Mouse (Mus musculus): ENCODE results near the gene Zmynd15. TPM values are rescaled to one million over a fixed set of nuclear protein-coding genes. Genes with fewer than 3 reads are reported as not detected.
"Not testable (repeated sequence)": the region's sequence is repeated elsewhere in the genome, so short reads cannot be mapped to it uniquely, and the experiment has no call there.

The Zmynd15 gene
- 0.63 and 0.66 TPM in 2 replicates for polyA plus RNA-seq (2015; fragmentation: Nextera tagmentation; extraction: Ambion mirVana)

DNA sequence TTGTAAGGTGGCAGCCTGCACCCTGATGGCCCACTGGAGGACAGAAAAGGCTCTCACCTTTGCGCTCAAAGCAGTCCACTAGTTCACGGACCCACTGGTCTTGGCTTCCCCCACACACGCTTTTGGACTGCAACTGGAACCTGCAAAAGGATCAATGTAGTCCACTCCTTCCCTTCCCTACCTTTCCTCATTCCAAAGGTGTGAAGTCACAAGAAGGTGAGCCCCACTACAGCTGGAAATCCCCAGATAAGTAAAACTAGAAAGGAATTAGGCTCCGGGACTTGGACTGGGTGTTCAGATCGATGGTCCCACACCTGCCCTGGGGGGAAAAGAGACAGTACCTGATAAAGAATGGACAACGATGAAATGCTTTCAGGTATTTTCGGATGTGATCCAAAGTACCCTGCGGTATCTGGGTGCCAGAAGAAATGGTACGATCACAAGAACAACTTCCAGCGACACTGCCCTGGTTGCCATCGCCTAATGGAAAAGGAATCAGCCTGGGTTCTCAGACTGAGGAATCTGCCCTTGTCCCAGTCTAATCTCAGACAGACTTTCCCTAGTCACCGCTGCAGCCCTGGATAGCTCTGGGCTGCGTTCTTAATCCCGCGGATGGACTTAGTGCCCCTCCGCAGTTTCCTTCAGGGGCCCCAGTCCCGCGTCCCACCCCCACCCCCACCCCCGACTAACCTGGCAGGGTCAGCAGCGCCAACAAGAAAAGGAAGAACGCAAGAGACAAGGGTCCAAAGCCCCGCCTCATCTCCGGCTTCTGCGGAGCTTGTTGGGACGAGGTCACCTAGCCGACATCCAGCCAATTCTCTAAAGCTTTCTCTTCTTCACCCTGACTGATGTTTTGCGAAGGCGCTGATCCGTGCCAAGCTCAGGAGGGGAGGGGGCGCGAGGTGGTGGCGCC is at the start of gene Zmynd15:
Gene Zmynd15 (plus strand): TSS at position 746 of the 913 bp plus-strand sequence.
- H3K4me3 ChIP-seq (replicated peaks): peak within 1 kb of the TSS; percentile 53
- 17% methylated on average over 32 of the region's 32 CpGs for WGBS
- H3K9me3 ChIP-seq (replicated peaks): no peaks in the 10 kb centered on the region
- peak within 1 kb of the TSS; percentile 90 for H3K4me2 ChIP-seq
- H3K27me3 ChIP-seq: peaks cover 39% of the 10 kb centered on the region
- H3K9ac ChIP-seq: peak within 1 kb of the TSS; percentile 44
- no peaks in the 10 kb centered on the region for H3K36me3 ChIP-seq
- no peak within 1 kb of the TSS for H3K27ac ChIP-seq
- ATAC-seq (replicated peaks; ENCODE audit: low FRiP score): 0 out of 2 replicates have a peak, but pooled peaks have one; percentile 24
- H3K4me1 ChIP-seq: peaks cover 17% of the 10 kb centered on the region

DNA sequence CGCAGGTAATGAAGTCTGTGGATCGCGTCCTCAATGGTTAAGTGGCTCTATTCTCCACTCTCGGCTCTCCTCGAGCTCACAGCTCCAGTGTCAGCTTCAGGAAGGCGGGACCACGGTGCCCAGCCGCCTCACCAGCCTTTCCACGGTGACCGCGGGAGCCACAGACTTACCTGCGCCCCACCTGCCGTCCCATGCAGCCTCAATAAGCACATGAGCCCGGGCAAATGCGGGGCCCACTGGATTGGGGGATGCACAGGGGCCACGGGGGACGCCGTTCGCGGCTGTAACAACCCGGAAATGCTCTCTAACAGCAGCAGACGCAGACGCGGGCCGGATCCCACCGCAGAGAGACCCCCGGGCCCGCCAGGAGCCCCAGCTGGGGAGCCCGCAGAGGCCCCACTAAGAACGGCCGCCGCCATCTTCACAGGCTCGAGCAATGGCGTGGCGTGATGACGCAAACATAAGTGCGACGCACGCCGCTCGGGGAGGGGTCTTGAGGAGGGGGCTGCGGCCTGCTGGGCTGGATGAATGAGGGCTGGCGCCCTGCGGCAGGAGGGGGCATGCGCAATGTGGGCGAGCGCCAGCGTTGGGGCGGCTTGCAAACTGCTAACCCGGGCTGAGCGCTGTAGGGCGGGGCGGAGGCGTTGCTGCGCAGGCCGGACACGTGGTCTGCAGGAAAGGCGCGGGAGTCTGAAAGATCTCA is 49.5 kb upstream of the Zmynd15 start, which contains the start of gene Pelp1:
Gene Pelp1 (minus strand): TSS at position 438 of the 703 bp plus-strand sequence.
- Histone ChIP-seq H3K4me1 (peaks cover 23% of the 10 kb centered on the region), H3K27me3 (no peaks in the 10 kb centered on the region), H3K4me3 (replicated peaks) (peak within 1 kb of the TSS; percentile 89), H3K27ac (peak within 1 kb of the TSS; percentile 88), H3K36me3 (peaks cover 18% of the 10 kb centered on the region), H3K9ac (peak within 1 kb of the TSS; percentile 99), H3K4me2 (peak within 1 kb of the TSS; percentile 82), H3K9me3 (replicated peaks) (no peaks in the 10 kb centered on the region)
- peak; percentile 98 for ATAC-seq (replicated peaks; ENCODE audit: low FRiP score)
- WGBS: under 1% methylated on average over 59 of the region's 59 CpGs

- peak overlapping the region; percentile 89 for H3K4me3 ChIP-seq (replicated peaks)
- H3K27me3 ChIP-seq: no peaks in the 10 kb centered on the region
- peak overlapping the region; percentile 99 for H3K9ac ChIP-seq
- ATAC-seq (replicated peaks; ENCODE audit: low FRiP score): no peak; the same call in 1 of the 2 replicates
- H3K27ac ChIP-seq: peak overlapping the region; percentile 88
- H3K36me3 ChIP-seq: peaks cover 13% of the 10 kb centered on the region
- H3K9me3 ChIP-seq (replicated peaks): no peaks in the 10 kb centered on the region
- peak overlapping the region; percentile 82 for H3K4me2 ChIP-seq
- WGBS: 62% methylated on average over 6 of the region's 6 CpGs
- H3K4me1 ChIP-seq: peaks cover 23% of the 10 kb centered on the region
These were observed 49.0 kb upstream of the Zmynd15 start for GRCm38 (mm10) chr11:70410297-70410643.

GRCm38 (mm10) chr11:70412591-70412990 is 46.6 kb upstream of the Zmynd15 start:
- Histone ChIP-seq H3K4me2 (no peak overlapping the region), H3K9me3 (replicated peaks) (no peaks in the 10 kb centered on the region), H3K4me1 (peaks cover 23% of the 10 kb centered on the region), H3K4me3 (replicated peaks) (no peak overlapping the region), H3K9ac (no peak overlapping the region), H3K27me3 (no peaks in the 10 kb centered on the region), H3K36me3 (no peaks in the 10 kb centered on the region), H3K27ac (no peak overlapping the region)
- ATAC-seq (replicated peaks; ENCODE audit: low FRiP score): no peak
- 78% methylated on average over 5 of the region's 5 CpGs for WGBS

- H3K9me3 ChIP-seq (replicated peaks): no peaks in the 10 kb centered on the region
- no peak overlapping the region for H3K9ac ChIP-seq
- H3K4me2 ChIP-seq: no peak overlapping the region
- no peak overlapping the region for H3K27ac ChIP-seq
- H3K27me3 ChIP-seq: no peaks in the 10 kb centered on the region
- no peak for ATAC-seq (replicated peaks; ENCODE audit: low FRiP score)
- H3K36me3 ChIP-seq: no peaks in the 10 kb centered on the region
- peaks cover 10% of the 10 kb centered on the region for H3K4me1 ChIP-seq
- H3K4me3 ChIP-seq (replicated peaks): no peak overlapping the region
- 8% methylated on average over 3 of the region's 3 CpGs for WGBS
These were observed 45.3 kb upstream of the Zmynd15 start for GRCm38 (mm10) chr11:70413961-70414360.

GRCm38 (mm10) chr11:70418199-70418598 is 41.0 kb upstream of the Zmynd15 start:
- no peak for ATAC-seq (replicated peaks; ENCODE audit: low FRiP score)
- WGBS: 67% methylated on average over 4 of the region's 4 CpGs
- Histone ChIP-seq H3K36me3 (no peaks in the 10 kb centered on the region), H3K4me1 (no peaks in the 10 kb centered on the region), H3K4me2 (no peak overlapping the region), H3K9me3 (replicated peaks) (no peaks in the 10 kb centered on the region), H3K27me3 (no peaks in the 10 kb centered on the region), H3K9ac (no peak overlapping the region), H3K27ac (no peak overlapping the region), H3K4me3 (replicated peaks) (no peak overlapping the region)

DNA sequence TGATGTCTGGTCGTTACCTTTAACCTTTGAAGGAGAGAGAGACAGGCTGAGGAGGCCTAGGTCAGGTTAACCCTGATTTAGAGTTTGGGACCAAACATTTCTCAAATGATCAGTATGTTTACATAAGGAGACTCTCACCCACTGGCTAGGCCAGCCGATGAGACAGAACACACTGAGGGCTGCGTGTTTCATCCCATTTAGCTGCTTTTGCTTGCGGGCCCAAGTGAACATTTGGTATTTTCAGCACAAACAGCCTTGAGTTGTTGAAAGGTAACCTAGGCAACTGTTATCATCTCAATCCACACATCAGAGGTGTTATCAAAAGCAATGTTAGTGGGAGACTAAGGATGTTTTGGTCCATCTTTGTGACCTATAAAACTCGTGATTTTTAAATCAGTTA is 39.7 kb upstream of the Zmynd15 start:
- WGBS: 59% methylated on average over 5 of the region's 5 CpGs

DNA sequence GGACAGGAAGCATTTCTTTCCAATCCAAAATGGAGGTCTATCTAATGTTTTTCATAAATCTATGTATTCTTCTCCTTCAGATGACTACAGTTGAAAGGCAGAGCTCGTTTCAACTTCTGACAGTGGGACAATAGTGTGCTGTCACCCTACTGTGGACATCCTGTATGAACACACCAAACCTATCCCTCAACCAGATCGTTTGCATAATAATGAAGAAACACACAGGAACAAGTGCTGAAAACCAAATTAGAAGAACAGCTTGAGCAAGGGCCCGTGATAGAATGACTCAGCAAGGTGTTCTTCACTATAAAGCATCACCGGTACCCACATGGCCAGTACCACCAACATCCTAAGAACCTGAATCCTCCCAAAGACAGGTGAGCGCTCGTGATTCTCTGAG is 32.6 kb upstream of the Zmynd15 start:
- H3K27me3 ChIP-seq; H3K4me1 ChIP-seq; H3K9ac ChIP-seq; H3K4me2 ChIP-seq; H3K36me3 ChIP-seq; H3K4me3 ChIP-seq (replicated peaks); ATAC-seq (replicated peaks; ENCODE audit: low FRiP score); H3K9me3 ChIP-seq (replicated peaks); H3K27ac ChIP-seq: not testable (repeated sequence)
- 74% methylated on average over 6 of the region's 6 CpGs for WGBS

More for the DNA sequence above, 39.7 kb upstream of the Zmynd15 start:
- Histone ChIP-seq H3K36me3 (no peaks in the 10 kb centered on the region), H3K4me3 (replicated peaks) (no peak overlapping the region), H3K4me2 (no peak overlapping the region), H3K27ac (no peak overlapping the region), H3K9ac (no peak overlapping the region), H3K27me3 (no peaks in the 10 kb centered on the region), H3K4me1 (no peaks in the 10 kb centered on the region), H3K9me3 (replicated peaks) (no peaks in the 10 kb centered on the region)
- ATAC-seq (replicated peaks; ENCODE audit: low FRiP score): no peak

DNA sequence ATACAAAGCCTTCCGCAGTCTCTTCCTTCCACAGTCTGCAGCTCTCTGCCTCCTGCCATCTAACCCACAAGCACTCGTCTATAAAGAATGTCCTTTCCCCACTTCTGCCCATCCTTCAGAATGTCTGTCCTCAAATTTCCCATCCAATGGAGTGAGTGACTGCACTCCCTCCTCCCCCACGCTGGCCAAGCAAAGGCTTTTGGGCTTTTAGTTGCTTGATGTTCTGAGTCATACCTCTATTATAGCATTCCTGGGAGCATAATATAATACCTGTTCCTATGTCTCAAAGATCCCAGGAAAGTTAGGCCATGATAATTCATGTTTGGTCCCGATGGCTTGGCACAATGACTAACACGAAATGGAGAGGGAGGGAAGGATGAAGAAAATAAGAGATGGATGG is 27.7 kb upstream of the Zmynd15 start:
- WGBS: 32% methylated on average over 5 of the region's 5 CpGs
- Histone ChIP-seq H3K4me1 (peaks cover 18% of the 10 kb centered on the region), H3K9me3 (replicated peaks) (no peaks in the 10 kb centered on the region), H3K4me3 (replicated peaks) (peak overlapping the region; percentile 60), H3K9ac (0 out of 2 replicates have a peak overlapping the region, but pooled peaks have one; percentile 10), H3K27ac (peak overlapping the region; percentile 86), H3K36me3 (peaks cover 5% of the 10 kb centered on the region), H3K27me3 (no peaks in the 10 kb centered on the region), H3K4me2 (peak overlapping the region; percentile 82)
- no peak for ATAC-seq (replicated peaks; ENCODE audit: low FRiP score)

DNA sequence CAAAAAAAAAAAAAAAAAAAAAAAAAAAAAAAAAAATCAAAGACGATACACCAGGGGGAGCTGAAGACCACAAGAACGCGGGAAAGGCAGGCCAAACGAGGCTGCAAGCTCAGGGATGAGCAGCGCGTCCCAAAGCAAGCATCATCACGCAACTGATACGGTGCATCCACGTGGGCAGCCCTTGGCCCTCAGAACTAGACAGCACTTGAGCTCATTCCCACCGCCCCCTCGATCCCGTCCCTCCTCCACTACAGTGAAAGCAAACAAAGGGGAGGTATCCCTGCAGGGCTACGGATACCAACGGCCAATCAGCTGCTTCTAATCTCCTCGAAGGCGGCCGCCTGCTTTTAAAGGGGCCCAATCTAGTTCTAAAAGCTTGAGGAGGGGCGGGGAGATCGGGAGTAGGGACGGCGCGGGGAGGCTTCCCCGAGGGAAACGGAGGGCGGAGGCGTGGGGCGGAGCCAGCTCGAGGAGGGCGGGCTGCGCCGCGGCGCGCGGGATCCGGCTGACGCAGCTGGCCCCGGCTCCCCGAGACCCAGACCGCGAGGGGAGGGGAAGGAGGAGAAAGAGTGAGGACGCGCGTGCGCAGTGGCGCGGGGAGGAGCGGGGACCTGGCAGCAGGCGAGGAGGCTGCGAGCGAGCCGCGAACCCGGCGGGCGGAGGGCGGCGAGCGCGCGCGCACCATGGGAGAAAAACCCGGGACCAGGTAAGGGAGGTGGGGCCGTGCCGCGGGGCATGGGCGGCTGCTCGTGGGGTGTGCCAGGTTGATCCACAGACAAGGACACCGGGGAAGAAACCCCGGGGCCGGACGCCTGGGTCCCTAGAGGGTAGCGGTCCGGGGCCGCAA is 27.0 kb upstream of the Zmynd15 start, which contains the start of gene Arrb2:
Gene Arrb2 (plus strand): TSS at position 588 of the 847 bp plus-strand sequence.
- no peaks in the 10 kb centered on the region for H3K9me3 ChIP-seq (replicated peaks)
- H3K36me3 ChIP-seq: peaks cover 12% of the 10 kb centered on the region
- H3K4me3 ChIP-seq (replicated peaks): peak within 1 kb of the TSS; percentile 60
- H3K27me3 ChIP-seq: no peaks in the 10 kb centered on the region
- peak within 1 kb of the TSS; percentile 86 for H3K27ac ChIP-seq
- peak within 1 kb of the TSS; percentile 63 for H3K9ac ChIP-seq
- ATAC-seq (replicated peaks; ENCODE audit: low FRiP score): peak; percentile 95
- peak within 1 kb of the TSS; percentile 82 for H3K4me2 ChIP-seq
- under 1% methylated on average over 75 of the region's 75 CpGs for WGBS
- H3K4me1 ChIP-seq: peaks cover 18% of the 10 kb centered on the region

DNA sequence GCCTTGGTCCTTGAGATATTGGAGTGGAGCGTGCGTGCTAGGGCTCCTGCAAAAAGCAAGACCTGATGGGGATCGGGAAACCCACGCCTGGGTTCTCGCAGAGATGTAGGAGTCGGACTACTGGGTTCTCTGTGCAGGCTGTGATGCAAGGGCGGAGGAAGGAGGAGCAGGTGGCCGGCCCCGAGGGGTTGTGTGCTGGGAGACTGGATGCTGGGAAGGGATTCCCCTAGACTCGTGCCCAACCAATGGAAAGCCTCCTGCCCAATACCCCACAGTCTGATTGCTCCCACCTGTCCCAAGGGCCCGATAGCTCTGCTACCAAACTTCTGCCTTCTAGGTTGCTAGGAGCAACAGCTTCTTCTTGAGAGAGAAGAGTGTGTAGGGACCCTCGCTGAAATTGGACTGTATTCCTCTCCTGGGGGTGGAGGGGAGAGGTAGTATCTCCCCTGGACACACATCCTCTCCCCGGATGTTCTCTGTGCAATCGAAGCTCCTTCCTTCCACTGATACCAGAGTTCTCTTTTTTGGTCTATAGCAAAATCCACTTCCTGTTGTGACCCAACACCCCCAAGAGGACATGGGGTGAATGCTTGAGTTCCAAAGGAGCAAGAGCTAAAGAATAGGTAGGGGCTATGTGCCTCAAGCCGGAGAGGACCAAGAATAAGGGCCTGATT is 26.2 kb upstream of the Zmynd15 start:
- peak overlapping the region; percentile 63 for H3K27ac ChIP-seq
- H3K36me3 ChIP-seq: peaks cover 19% of the 10 kb centered on the region
- H3K27me3 ChIP-seq: no peaks in the 10 kb centered on the region
- H3K4me3 ChIP-seq (replicated peaks): peak overlapping the region; percentile 60
- peak overlapping the region; percentile 63 for H3K9ac ChIP-seq
- WGBS: 10% methylated on average over 15 of the region's 15 CpGs
- no peaks in the 10 kb centered on the region for H3K9me3 ChIP-seq (replicated peaks)
- H3K4me1 ChIP-seq: peaks cover 18% of the 10 kb centered on the region
- ATAC-seq (replicated peaks; ENCODE audit: low FRiP score): peak; percentile 31
- H3K4me2 ChIP-seq: peak overlapping the region; percentile 82
